Mouse (Mus musculus): ENCODE data around the gene Cdh23. TPM values are rescaled to one million over a fixed set of nuclear protein-coding genes. Genes with fewer than 3 reads are reported as not detected.
A peak's percentile ranks its signal among the peaks of the same experiment; 100 is the strongest.

The Cdh23 gene
- polyA plus RNA-seq, 1 experiment from 2014 or later: 0.72 TPM

- Histone ChIP-seq H3K9ac (no peak overlapping the region), H3K27me3 (no peaks in the 10 kb centered on the region), H3K4me3 (no peak overlapping the region), H3K4me1 (no peaks in the 10 kb centered on the region), H3K4me2 (no peak overlapping the region), H3K27ac (no peak overlapping the region), H3K9me3 (no peaks in the 10 kb centered on the region), H3K36me3 (no peaks in the 10 kb centered on the region)
- ATAC-seq (ENCODE audit: insufficient number of reproducible peaks, insufficient read depth, low FRiP score, low TSS enrichment, low read depth): no peak
- WGBS: 74% methylated on average over 4 of the region's 4 CpGs
Observed at GRCm38 (mm10) chr10:60677319-60677718, 19.0 kb downstream of the Cdh23 start.

- Histone ChIP-seq H3K4me1 (no peaks in the 10 kb centered on the region), H3K9me3 (no peaks in the 10 kb centered on the region), H3K27ac (no peak overlapping the region), H3K4me2 (no peak overlapping the region), H3K9ac (no peak overlapping the region), H3K27me3 (no peaks in the 10 kb centered on the region), H3K36me3 (no peaks in the 10 kb centered on the region), H3K4me3 (no peak overlapping the region)
- 67% methylated on average over 8 of the region's 8 CpGs for WGBS
- no peak for ATAC-seq (ENCODE audit: insufficient number of reproducible peaks, insufficient read depth, low FRiP score, low TSS enrichment, low read depth)
Observed at GRCm38 (mm10) chr10:60670166-60670565, 26.1 kb downstream of the Cdh23 start.

GRCm38 (mm10) chr10:60668591-60668990 is 27.7 kb downstream of the Cdh23 start:
- H3K4me2 ChIP-seq: no peak overlapping the region
- WGBS: 87% methylated on average over 3 of the region's 3 CpGs
- no peaks in the 10 kb centered on the region for H3K4me1 ChIP-seq
- H3K27ac ChIP-seq: no peak overlapping the region
- H3K27me3 ChIP-seq: no peaks in the 10 kb centered on the region
- no peak overlapping the region for H3K9ac ChIP-seq
- no peaks in the 10 kb centered on the region for H3K36me3 ChIP-seq
- no peaks in the 10 kb centered on the region for H3K9me3 ChIP-seq
- ATAC-seq (ENCODE audit: insufficient number of reproducible peaks, insufficient read depth, low FRiP score, low TSS enrichment, low read depth): no peak
- no peak overlapping the region for H3K4me3 ChIP-seq

GRCm38 (mm10) chr10:60660986-60661385 is 35.3 kb downstream of the Cdh23 start:
- Histone ChIP-seq H3K27ac (no peak overlapping the region), H3K36me3 (no peaks in the 10 kb centered on the region), H3K4me1 (no peaks in the 10 kb centered on the region), H3K4me3 (no peak overlapping the region), H3K4me2 (no peak overlapping the region), H3K27me3 (peaks cover 3% of the 10 kb centered on the region; the same call in 1 of the 2 replicates), H3K9me3 (no peaks in the 10 kb centered on the region), H3K9ac (no peak overlapping the region)
- ATAC-seq (ENCODE audit: insufficient number of reproducible peaks, insufficient read depth, low FRiP score, low TSS enrichment, low read depth): no peak
- WGBS: 76% methylated on average over 9 of the region's 9 CpGs

GRCm38 (mm10) chr10:60659450-60660020 is 36.8 kb downstream of the Cdh23 start:
- no peak overlapping the region for H3K27ac ChIP-seq
- 74% methylated on average over 15 of the region's 15 CpGs for WGBS
- no peaks in the 10 kb centered on the region for H3K9me3 ChIP-seq
- H3K36me3 ChIP-seq: no peaks in the 10 kb centered on the region
- no peak for ATAC-seq (ENCODE audit: insufficient number of reproducible peaks, insufficient read depth, low FRiP score, low TSS enrichment, low read depth)
- peaks cover 3% of the 10 kb centered on the region; the same call in 1 of the 2 replicates for H3K27me3 ChIP-seq
- no peak overlapping the region for H3K4me2 ChIP-seq
- H3K9ac ChIP-seq: no peak overlapping the region
- peaks cover 7% of the 10 kb centered on the region; the same call in 1 of the 2 replicates for H3K4me1 ChIP-seq
- no peak overlapping the region for H3K4me3 ChIP-seq

- 84% methylated on average over 10 of the region's 10 CpGs for WGBS
Observed at GRCm38 (mm10) chr10:60658176-60658575, 38.1 kb downstream of the Cdh23 start.

GRCm38 (mm10) chr10:60653675-60654074 is 42.6 kb downstream of the Cdh23 start:
- 81% methylated on average over 4 of the region's 4 CpGs for WGBS
- Histone ChIP-seq H3K9me3 (no peaks in the 10 kb centered on the region), H3K4me3 (no peak overlapping the region), H3K36me3 (no peaks in the 10 kb centered on the region), H3K9ac (no peak overlapping the region), H3K27ac (no peak overlapping the region), H3K4me1 (peaks cover 7% of the 10 kb centered on the region; the same call in 1 of the 2 replicates), H3K4me2 (no peak overlapping the region), H3K27me3 (no peaks in the 10 kb centered on the region)
- ATAC-seq (ENCODE audit: insufficient number of reproducible peaks, insufficient read depth, low FRiP score, low TSS enrichment, low read depth): no peak

More at GRCm38 (mm10) chr10:60658176-60658575, 38.1 kb downstream of the Cdh23 start:
- Histone ChIP-seq H3K9ac (no peak overlapping the region), H3K27ac (no peak overlapping the region), H3K27me3 (peaks cover 3% of the 10 kb centered on the region; the same call in 1 of the 2 replicates), H3K4me3 (no peak overlapping the region), H3K36me3 (no peaks in the 10 kb centered on the region), H3K9me3 (no peaks in the 10 kb centered on the region), H3K4me1 (peaks cover 7% of the 10 kb centered on the region; the same call in 1 of the 2 replicates), H3K4me2 (no peak overlapping the region)
- no peak for ATAC-seq (ENCODE audit: insufficient number of reproducible peaks, insufficient read depth, low FRiP score, low TSS enrichment, low read depth)

GRCm38 (mm10) chr10:60653106-60653505 is 43.2 kb downstream of the Cdh23 start:
- Histone ChIP-seq H3K27ac (no peak overlapping the region), H3K36me3 (no peaks in the 10 kb centered on the region), H3K9ac (no peak overlapping the region), H3K27me3 (no peaks in the 10 kb centered on the region), H3K9me3 (no peaks in the 10 kb centered on the region), H3K4me1 (peaks cover 7% of the 10 kb centered on the region; the same call in 1 of the 2 replicates), H3K4me2 (no peak overlapping the region), H3K4me3 (no peak overlapping the region)
- WGBS: 87% methylated on average over 10 of the region's 10 CpGs
- no peak for ATAC-seq (ENCODE audit: insufficient number of reproducible peaks, insufficient read depth, low FRiP score, low TSS enrichment, low read depth)

GRCm38 (mm10) chr10:60644079-60644641 is 52.1 kb downstream of the Cdh23 start:
- 0 out of 2 replicates have a peak overlapping the region, but pooled peaks have one; percentile 21 for H3K9ac ChIP-seq
- no peak overlapping the region for H3K4me2 ChIP-seq
- H3K9me3 ChIP-seq: no peaks in the 10 kb centered on the region
- no peak overlapping the region for H3K27ac ChIP-seq
- no peak overlapping the region for H3K4me3 ChIP-seq
- no peaks in the 10 kb centered on the region for H3K4me1 ChIP-seq
- no peak for ATAC-seq (ENCODE audit: insufficient number of reproducible peaks, insufficient read depth, low FRiP score, low TSS enrichment, low read depth)
- no peaks in the 10 kb centered on the region; the same call in 1 of the 2 replicates for H3K27me3 ChIP-seq
- WGBS: 72% methylated on average over 14 of the region's 14 CpGs
- H3K36me3 ChIP-seq: no peaks in the 10 kb centered on the region

GRCm38 (mm10) chr10:60639291-60639690 is 57.0 kb downstream of the Cdh23 start:
- no peak overlapping the region for H3K4me2 ChIP-seq
- H3K27me3 ChIP-seq: no peaks in the 10 kb centered on the region
- H3K9ac ChIP-seq: 0 out of 2 replicates have a peak overlapping the region, but pooled peaks have one; percentile 3
- no peak overlapping the region for H3K27ac ChIP-seq
- no peak overlapping the region for H3K4me3 ChIP-seq
- 0 out of 2 replicates have a peak, but pooled peaks cover 3% of the 10 kb centered on the region for H3K4me1 ChIP-seq
- no peak for ATAC-seq (ENCODE audit: insufficient number of reproducible peaks, insufficient read depth, low FRiP score, low TSS enrichment, low read depth)
- H3K9me3 ChIP-seq: no peaks in the 10 kb centered on the region
- H3K36me3 ChIP-seq: no peaks in the 10 kb centered on the region
- 73% methylated on average over 9 of the region's 9 CpGs for WGBS

GRCm38 (mm10) chr10:60635568-60636295 is 60.6 kb downstream of the Cdh23 start:
- H3K4me2 ChIP-seq: no peak overlapping the region
- H3K4me1 ChIP-seq: 0 out of 2 replicates have a peak, but pooled peaks cover 3% of the 10 kb centered on the region
- no peaks in the 10 kb centered on the region for H3K27me3 ChIP-seq
- H3K9ac ChIP-seq: no peak overlapping the region
- 21% methylated on average over 13 of the region's 13 CpGs for WGBS
- ATAC-seq (ENCODE audit: insufficient number of reproducible peaks, insufficient read depth, low FRiP score, low TSS enrichment, low read depth): no peak
- H3K9me3 ChIP-seq: no peaks in the 10 kb centered on the region
- no peaks in the 10 kb centered on the region for H3K36me3 ChIP-seq
- no peak overlapping the region for H3K27ac ChIP-seq
- no peak overlapping the region for H3K4me3 ChIP-seq

Measured in embryonic facial prominence, embryonic 13.5 days (tissue).